Mouse (Mus musculus): Measurements from ENCODE around the gene Olfr399. TPM values are rescaled to one million over a fixed set of nuclear protein-coding genes. Genes with fewer than 3 reads are reported as not detected.

Olfr399 gene
- not detected in 2 replicates for polyA plus RNA-seq (2015; fragmentation: Nextera tagmentation; extraction: Ambion mirVana)

DNA sequence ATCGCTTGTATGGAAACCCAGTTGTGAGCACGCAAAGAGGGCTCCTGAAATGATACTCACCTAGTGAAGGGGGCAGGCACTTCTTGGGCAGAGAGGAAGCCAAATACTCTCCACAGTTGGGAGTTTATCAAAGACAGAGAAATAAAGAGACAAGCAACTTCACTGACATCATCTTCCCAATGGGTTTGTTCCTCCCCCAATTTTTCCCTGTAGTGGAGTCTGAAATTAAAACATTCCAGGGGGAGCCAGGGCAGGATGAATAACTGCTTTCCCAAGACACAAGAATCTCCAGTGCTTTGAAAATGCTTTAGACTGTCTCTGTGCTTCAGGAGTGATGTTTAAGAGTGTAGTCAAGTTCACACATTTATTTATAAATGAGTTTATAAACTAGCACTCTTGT, at the start of gene Olfr399, which contains the start of gene Olfr139:
Gene Olfr399 (minus strand): TSS at position 165 of the 400 bp plus-strand sequence.
Gene Olfr139 (minus strand): TSS at position 101 of the 400 bp plus-strand sequence.
- Histone ChIP-seq H3K27ac (ENCODE audit: low read length) (no peak within 1 kb of the TSS), H3K4me1 (ENCODE audit: control insufficient read depth, insufficient read depth, low read length) (no peaks in the 10 kb centered on the region), H3K27me3 (ENCODE audit: control insufficient read depth, insufficient read depth, low read length) (no peaks in the 10 kb centered on the region), H3K4me2 (ENCODE audit: low read depth, low read length) (no peak within 1 kb of the TSS), H3K4me3 (ENCODE audit: low read length) (no peak within 1 kb of the TSS), H3K36me3 (ENCODE audit: control insufficient read depth, insufficient read depth) (no peaks in the 10 kb centered on the region), H3K9ac (ENCODE audit: low read length) (no peak within 1 kb of the TSS), H3K9me3 (replicated peaks; ENCODE audit: control insufficient read depth, low read length) (peaks cover 4% of the 10 kb centered on the region)
- ATAC-seq (replicated peaks; ENCODE audit: extremely low read depth, insufficient read depth, low FRiP score) = no peak
- WGBS = 67% methylated on average over 2 of the region's 2 CpGs

DNA sequence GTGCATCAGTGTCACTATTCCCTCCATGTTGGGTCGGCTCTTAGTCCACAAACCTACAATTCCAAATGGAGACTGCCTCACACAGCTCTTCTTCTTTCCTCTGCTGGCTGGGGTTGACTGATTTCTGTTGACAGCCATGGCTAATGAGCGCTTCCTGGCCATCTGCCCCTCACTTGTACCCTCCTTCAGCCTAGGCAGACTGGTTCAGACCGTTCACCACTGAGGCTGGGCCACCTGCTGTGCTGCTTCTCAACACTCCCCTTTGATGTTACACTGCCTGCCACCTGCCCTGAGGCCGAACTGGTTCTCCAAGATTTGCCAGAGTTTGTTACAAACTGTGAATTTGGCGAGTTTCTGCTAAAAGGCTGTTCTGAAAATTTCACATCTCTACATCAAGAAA, 48.7 kb upstream of the Olfr399 start:
- Histone ChIP-seq H3K27me3 (ENCODE audit: control insufficient read depth, insufficient read depth, low read length) (no peaks in the 10 kb centered on the region), H3K36me3 (ENCODE audit: control insufficient read depth, insufficient read depth) (no peaks in the 10 kb centered on the region), H3K9ac (ENCODE audit: low read length) (no peak overlapping the region), H3K27ac (ENCODE audit: low read length) (no peak overlapping the region), H3K4me3 (ENCODE audit: low read length) (no peak overlapping the region), H3K4me1 (ENCODE audit: control insufficient read depth, insufficient read depth, low read length) (no peaks in the 10 kb centered on the region), H3K9me3 (replicated peaks; ENCODE audit: control insufficient read depth, low read length) (peaks cover 4% of the 10 kb centered on the region), H3K4me2 (ENCODE audit: low read depth, low read length) (no peak overlapping the region)
- no peak for ATAC-seq (replicated peaks; ENCODE audit: extremely low read depth, insufficient read depth, low FRiP score)
- 25% methylated on average over 5 of the region's 5 CpGs for WGBS

DNA sequence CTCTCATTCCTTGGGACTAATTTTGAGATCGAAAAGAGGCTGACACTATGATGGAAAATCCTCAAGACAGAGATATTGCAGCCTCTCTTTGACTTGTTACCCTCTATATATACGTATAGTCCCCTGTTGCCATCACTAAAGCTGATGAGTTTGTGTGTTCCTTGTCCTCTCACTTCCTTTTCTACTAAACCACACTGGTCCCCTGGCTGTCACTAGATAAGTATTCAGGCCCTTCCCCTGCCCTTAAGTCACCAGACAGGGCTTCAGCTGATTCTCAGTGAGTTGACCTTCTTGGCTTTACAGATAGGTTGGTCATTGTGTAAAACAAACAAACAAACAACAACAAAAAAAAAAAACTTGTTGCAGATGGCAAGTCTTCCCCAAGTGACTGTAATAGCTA, 45.1 kb upstream of the Olfr399 start:
- Histone ChIP-seq H3K4me3 (ENCODE audit: low read length) (no peak overlapping the region), H3K27me3 (ENCODE audit: control insufficient read depth, insufficient read depth, low read length) (no peaks in the 10 kb centered on the region), H3K4me2 (ENCODE audit: low read depth, low read length) (no peak overlapping the region), H3K27ac (ENCODE audit: low read length) (no peak overlapping the region), H3K9me3 (replicated peaks; ENCODE audit: control insufficient read depth, low read length) (no peaks in the 10 kb centered on the region), H3K36me3 (ENCODE audit: control insufficient read depth, insufficient read depth) (no peaks in the 10 kb centered on the region), H3K4me1 (ENCODE audit: control insufficient read depth, insufficient read depth, low read length) (no peaks in the 10 kb centered on the region), H3K9ac (ENCODE audit: low read length) (no peak overlapping the region)
- WGBS = 32% methylated on average over 2 of the region's 2 CpGs
- ATAC-seq (replicated peaks; ENCODE audit: extremely low read depth, insufficient read depth, low FRiP score) = no peak

DNA sequence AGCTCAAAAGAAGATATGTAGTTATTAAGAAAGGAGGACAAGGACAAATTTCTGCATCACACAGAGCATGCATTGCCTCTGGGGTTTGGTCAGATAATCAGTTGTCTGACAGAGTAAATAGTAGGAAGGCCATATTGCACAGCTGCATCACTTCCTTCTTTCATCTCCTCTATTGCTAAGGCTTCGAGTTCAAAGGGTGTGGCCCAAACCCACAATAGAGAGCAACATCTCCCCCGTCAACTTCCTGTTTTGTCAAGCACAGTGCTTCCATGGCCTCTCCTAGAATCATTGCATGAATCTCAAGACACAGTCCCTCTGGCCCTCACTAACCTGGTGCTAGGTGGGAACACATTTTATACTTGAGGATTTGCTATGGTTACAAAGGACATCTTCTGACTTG, 44.3 kb upstream of the Olfr399 start:
- Histone ChIP-seq H3K4me3 (ENCODE audit: low read length) (no peak overlapping the region), H3K9me3 (replicated peaks; ENCODE audit: control insufficient read depth, low read length) (no peaks in the 10 kb centered on the region), H3K27ac (ENCODE audit: low read length) (no peak overlapping the region), H3K36me3 (ENCODE audit: control insufficient read depth, insufficient read depth) (no peaks in the 10 kb centered on the region), H3K9ac (ENCODE audit: low read length) (no peak overlapping the region), H3K4me1 (ENCODE audit: control insufficient read depth, insufficient read depth, low read length) (no peaks in the 10 kb centered on the region), H3K4me2 (ENCODE audit: low read depth, low read length) (no peak overlapping the region), H3K27me3 (ENCODE audit: control insufficient read depth, insufficient read depth, low read length) (no peaks in the 10 kb centered on the region)
- ATAC-seq (replicated peaks; ENCODE audit: extremely low read depth, insufficient read depth, low FRiP score) = no peak
- WGBS = 56% methylated on average over 2 of the region's 2 CpGs

DNA sequence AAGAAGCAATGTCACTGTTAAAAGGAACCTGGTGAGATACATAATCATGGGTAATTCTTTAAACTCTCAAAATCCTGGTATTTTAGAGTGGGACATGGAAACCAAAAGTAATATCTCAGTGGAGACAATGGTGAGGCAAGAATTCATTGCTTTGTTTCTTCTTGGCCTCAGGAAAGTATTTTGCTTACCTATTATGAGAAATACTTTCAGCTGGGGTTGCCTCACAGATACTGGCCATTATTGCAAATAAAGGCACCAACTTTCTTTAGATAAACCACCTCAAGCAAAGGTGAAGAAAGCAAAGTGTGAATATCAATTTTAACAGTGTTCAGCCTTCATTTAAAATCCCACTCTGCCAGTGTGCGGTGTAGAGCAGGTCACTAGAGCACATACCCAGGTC, 13.2 kb upstream of the Olfr399 start, which contains the start of gene Zfp616:
Gene Zfp616 (plus strand): TSS at position 301 of the 400 bp plus-strand sequence.
- Histone ChIP-seq H3K9ac (ENCODE audit: low read length) (no peak within 1 kb of the TSS), H3K4me2 (ENCODE audit: low read depth, low read length) (no peak within 1 kb of the TSS), H3K27me3 (ENCODE audit: control insufficient read depth, insufficient read depth, low read length) (no peaks in the 10 kb centered on the region), H3K9me3 (replicated peaks; ENCODE audit: control insufficient read depth, low read length) (no peaks in the 10 kb centered on the region; the same call in 1 of the 2 replicates), H3K4me3 (ENCODE audit: low read length) (no peak within 1 kb of the TSS), H3K36me3 (ENCODE audit: control insufficient read depth, insufficient read depth) (no peaks in the 10 kb centered on the region), H3K27ac (ENCODE audit: low read length) (no peak within 1 kb of the TSS), H3K4me1 (ENCODE audit: control insufficient read depth, insufficient read depth, low read length) (no peaks in the 10 kb centered on the region)
- WGBS = 74% methylated on average over 1 of the region's 1 CpGs
- ATAC-seq (replicated peaks; ENCODE audit: extremely low read depth, insufficient read depth, low FRiP score) = no peak

DNA sequence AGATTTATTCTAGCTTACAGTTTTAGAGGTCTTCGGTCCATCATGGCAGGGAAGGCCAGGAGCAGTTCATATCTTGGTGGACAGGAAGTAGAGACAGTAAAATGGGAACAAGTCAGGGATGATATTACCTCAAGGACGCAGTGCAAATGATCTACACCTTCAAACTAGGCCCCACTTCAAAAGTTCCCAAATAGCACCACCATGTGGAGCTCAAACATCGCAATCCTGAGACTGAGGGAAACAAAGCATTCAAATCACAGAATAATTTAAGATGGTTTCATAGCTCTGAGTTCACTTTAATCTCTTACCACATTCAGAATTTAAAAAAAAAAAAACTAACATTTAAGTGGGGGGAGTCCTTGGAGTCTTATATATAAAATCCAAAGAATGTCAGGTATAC, 5.1 kb downstream of the Olfr399 start:
- H3K9me3 ChIP-seq (replicated peaks; ENCODE audit: control insufficient read depth, low read length) = peaks cover 4% of the 10 kb centered on the region
- no peak overlapping the region for H3K27ac ChIP-seq (ENCODE audit: low read length)
- no peaks in the 10 kb centered on the region for H3K36me3 ChIP-seq (ENCODE audit: control insufficient read depth, insufficient read depth)
- H3K4me2 ChIP-seq (ENCODE audit: low read depth, low read length) = no peak overlapping the region
- 62% methylated on average over 3 of the region's 3 CpGs for WGBS
- H3K4me1 ChIP-seq (ENCODE audit: control insufficient read depth, insufficient read depth, low read length) = no peaks in the 10 kb centered on the region
- H3K27me3 ChIP-seq (ENCODE audit: control insufficient read depth, insufficient read depth, low read length) = no peaks in the 10 kb centered on the region
- no peak overlapping the region for H3K9ac ChIP-seq (ENCODE audit: low read length)
- no peak for ATAC-seq (replicated peaks; ENCODE audit: extremely low read depth, insufficient read depth, low FRiP score)
- no peak overlapping the region for H3K4me3 ChIP-seq (ENCODE audit: low read length)

Other genes starting within 250 kb of the Olfr399 start
- gene Olfr392, start 239.6 kb downstream of the Olfr399 start, polyA plus RNA-seq (2015; fragmentation: Nextera tagmentation; extraction: Ambion mirVana) = not detected in 2 replicates
- not detected in 2 replicates for gene Olfr393, start 205.2 kb downstream of the Olfr399 start, polyA plus RNA-seq (2015; fragmentation: Nextera tagmentation; extraction: Ambion mirVana)
- not detected in 2 replicates for gene Olfr394, start 165.8 kb downstream of the Olfr399 start, polyA plus RNA-seq (2015; fragmentation: Nextera tagmentation; extraction: Ambion mirVana)
- gene Olfr395, start 147.3 kb downstream of the Olfr399 start, polyA plus RNA-seq (2015; fragmentation: Nextera tagmentation; extraction: Ambion mirVana) = not detected in 2 replicates
- not detected in 2 replicates for gene Olfr23, start 119.9 kb downstream of the Olfr399 start, polyA plus RNA-seq (2015; fragmentation: Nextera tagmentation; extraction: Ambion mirVana)
- gene Olfr397, start 95.8 kb downstream of the Olfr399 start, polyA plus RNA-seq (2015; fragmentation: Nextera tagmentation; extraction: Ambion mirVana) = not detected in 2 replicates
- gene Olfr398, start 66.2 kb downstream of the Olfr399 start, polyA plus RNA-seq (2015; fragmentation: Nextera tagmentation; extraction: Ambion mirVana) = not detected in 2 replicates
- gene Olfr139, start 64 bp downstream of the Olfr399 start, polyA plus RNA-seq (2015; fragmentation: Nextera tagmentation; extraction: Ambion mirVana) = not detected in 2 replicates
- not detected in 2 replicates for gene Zfp616, start 13.3 kb upstream of the Olfr399 start, polyA plus RNA-seq (2015; fragmentation: Nextera tagmentation; extraction: Ambion mirVana)
- not detected in 2 replicates for gene Olfr401, start 57.1 kb upstream of the Olfr399 start, polyA plus RNA-seq (2015; fragmentation: Nextera tagmentation; extraction: Ambion mirVana)
- not detected in 2 replicates for gene Olfr402, start 96.9 kb upstream of the Olfr399 start, polyA plus RNA-seq (2015; fragmentation: Nextera tagmentation; extraction: Ambion mirVana)
- not detected in 2 replicates for gene Olfr403, start 129.6 kb upstream of the Olfr399 start, polyA plus RNA-seq (2015; fragmentation: Nextera tagmentation; extraction: Ambion mirVana)
- not detected in 2 replicates for gene Olfr43, start 154.8 kb upstream of the Olfr399 start, polyA plus RNA-seq (2015; fragmentation: Nextera tagmentation; extraction: Ambion mirVana)
- gene Olfr406, start 203.2 kb upstream of the Olfr399 start, polyA plus RNA-seq (2015; fragmentation: Nextera tagmentation; extraction: Ambion mirVana) = not detected in 2 replicates
- gene Olfr59, start 227.1 kb upstream of the Olfr399 start, polyA plus RNA-seq (2015; fragmentation: Nextera tagmentation; extraction: Ambion mirVana) = not detected in 2 replicates